Mouse (Mus musculus) CD4-positive, CD25-positive, alpha-beta regulatory T cell, adult 9 weeks (primary cell): ENCODE results near the gene Nlrx1. TPM values are rescaled to one million over a fixed set of nuclear protein-coding genes. Genes with fewer than 3 reads are reported as not detected.

Experiments used
- polyA plus RNA-seq: library from polyadenylated mRNA; unstranded; fragments of 100-300 nt; shearing (Covaris generic); gene quantifications from one replicate; pipeline ENCODE4 v1.2.1, GENCODE M21; 2017

Nlrx1 gene
- 8.5 TPM for polyA plus RNA-seq

DNA sequence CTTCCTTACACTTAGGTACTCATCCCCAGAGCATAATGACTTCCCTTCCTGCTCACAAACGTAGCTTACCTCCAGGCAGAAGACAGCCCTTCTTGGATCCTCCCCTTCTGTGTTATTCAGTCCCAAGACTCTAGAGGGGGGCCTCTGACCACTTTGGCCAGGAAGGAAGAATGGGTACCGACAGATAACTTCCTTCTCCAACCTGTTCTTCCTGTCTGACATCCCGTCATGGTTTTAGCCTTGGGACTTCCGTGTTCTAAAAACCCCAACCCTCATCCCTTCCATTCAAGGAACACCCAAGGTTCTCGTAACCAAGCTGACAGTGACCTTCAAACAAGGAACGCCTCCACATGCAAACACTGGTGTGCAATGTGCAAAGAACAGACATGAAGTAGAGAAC is at the start of gene Nlrx1:
Gene Nlrx1 (minus strand): TSS at position 168 of the 400 bp plus-strand sequence.

DNA sequence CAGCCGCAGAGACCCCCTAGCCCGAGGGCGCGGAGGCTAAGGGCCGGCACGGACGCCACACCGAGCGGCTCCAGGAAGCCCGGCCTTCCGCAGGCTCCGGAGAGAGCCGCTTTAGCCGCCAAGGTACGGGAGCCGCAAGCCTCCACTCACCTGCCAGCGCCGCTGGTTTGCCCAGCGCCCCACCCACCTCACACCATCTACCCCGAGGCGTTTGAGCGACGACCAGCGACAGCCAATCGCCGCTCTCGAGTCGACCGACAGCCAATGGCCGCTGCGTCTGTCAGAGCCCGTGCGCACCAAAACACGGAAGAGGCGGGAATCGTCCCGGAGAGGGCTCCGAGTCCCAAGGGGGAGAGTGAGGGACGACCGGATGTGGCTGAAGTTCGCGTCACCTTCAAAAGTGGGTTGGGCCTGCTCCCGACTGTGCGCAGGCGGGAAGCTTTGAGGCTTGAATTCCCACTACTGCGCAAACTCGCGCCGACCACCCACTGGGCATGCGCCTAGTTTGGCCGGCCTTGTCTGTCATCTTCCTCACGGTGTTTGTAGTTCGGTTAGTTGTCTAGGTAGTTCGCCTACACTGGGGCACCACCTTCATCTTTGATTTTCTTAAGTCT is 37.2 kb upstream of the Nlrx1 start, which contains the start of gene Hinfp:
Gene Hinfp (minus strand): TSS at position 206 of the 614 bp plus-strand sequence.

DNA sequence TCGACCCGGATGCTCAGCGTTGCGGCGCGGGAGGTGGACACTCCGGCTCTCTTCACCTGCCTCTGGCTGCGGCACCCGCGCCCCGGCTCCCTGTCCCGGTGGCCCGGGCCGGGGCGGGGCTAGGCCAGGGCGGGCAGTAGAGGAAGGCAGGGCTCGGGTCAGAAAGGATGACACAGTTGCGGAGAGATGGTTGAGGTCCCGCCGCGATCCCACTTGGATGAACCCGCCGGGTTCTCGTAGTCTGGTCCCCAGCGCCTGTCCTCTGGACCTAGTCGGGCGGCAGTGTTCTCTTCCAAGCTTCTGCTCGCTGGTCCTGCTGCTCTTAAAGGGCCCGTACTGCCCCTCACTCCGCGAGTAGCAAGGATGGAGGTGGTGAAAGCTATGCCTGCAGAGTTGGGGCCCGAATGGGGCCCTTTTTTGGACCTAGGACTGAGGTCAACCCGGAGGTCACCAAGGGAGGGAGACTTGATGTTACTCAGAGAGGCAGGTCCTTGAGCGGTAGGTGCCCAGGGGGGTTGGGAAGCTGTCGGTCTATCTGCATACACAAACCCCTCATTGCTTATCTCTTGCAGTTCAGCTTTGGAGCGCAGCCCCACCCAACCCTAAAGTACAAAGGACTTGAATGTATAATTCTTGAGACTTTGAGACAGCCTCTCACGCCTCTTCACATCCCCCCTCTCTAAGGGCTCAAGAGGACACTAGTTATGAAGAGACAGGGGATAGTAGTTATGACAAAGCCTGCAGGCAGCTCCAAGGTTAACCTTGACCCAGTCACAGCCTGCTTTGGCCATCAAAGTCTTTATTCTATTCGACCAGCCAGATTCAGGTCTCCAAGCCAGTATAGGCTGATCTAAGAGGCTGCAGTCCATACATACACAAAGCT is 19.9 kb upstream of the Nlrx1 start, which contains the start of gene Abcg4:
Gene Abcg4 (minus strand): TSS at position 540 of the 883 bp plus-strand sequence.

DNA sequence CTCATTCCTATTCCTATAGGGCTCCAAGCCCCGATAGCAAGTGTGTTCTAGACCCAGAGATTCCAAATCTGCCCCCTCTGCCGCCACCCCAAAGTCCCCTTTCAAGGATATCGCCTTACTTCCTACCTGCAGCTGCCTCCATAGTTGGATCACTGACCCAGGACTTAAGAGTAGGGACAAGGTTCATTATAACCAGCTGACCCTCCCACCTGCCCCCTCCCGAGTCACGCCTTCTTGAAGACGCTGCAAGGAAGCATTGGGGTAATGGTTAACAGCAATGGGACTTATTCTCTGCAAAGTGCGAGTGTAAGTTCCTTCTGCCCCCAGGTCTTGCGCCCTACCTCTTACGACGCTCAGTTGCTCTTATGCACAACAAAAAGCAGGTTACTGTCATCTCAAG is 17.1 kb downstream of the Nlrx1 start, which contains the start of gene Pdzd3:
Gene Pdzd3 (minus strand): TSS at position 158 of the 400 bp plus-strand sequence.

DNA sequence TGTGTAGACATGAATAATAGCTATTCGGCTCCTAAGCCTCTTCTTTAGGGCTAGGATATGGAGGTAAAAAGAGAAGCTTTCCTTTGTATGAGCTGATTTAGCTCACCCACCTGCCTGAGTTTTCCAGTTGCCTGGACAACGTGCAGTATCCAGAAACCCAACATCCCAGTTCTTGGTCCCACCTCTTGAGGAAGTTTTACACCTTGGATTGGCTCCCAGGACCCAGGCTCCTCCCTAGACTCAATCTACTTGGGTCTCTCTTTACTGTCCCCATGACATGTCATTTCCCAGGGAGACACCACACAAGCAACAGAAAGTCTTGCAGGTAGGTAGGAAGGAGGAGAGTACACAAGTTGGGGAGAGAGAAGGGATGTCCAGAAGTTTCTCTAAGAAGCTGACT is 28.0 kb downstream of the Nlrx1 start, which contains the start of gene Ccdc153:
Gene Ccdc153 (plus strand): TSS at position 278 of the 400 bp plus-strand sequence.

DNA sequence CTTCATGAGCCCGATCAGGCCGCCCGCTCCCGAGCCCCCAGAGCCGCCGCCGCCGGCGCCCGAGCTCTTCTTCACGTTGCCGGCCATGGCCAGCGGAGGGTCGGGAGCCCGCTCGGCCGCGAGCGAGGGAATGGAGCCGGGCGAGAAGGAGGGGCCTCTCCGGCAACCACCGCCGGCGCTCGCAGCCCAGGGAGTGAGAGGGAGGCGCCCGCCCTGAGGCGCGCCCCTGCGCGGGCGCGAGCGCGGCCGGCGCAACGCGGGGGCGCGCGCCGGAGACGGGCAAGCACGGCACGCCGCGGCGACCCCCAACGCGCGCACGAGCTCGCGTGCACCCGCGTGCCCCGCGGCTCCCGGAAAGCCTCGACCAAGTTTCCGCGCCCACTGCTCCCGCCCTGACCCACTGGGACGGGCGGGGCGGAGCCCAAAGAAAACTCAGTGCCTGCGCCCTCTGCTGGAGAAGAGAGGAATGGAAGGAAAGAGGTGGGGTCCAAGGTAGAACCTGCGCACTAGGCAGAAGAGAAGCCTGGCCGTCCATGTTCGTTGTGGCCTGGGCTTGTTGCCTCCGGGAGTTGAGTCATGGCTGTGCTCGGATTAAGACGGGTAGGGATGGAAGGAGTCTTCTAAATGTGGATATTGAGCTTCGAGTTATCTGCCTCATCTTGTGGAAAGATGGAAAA is 34.5 kb downstream of the Nlrx1 start, which contains the start of gene Cbl:
Gene Cbl (minus strand): TSS at position 248 of the 677 bp plus-strand sequence.

Other genes starting within 250 kb of the Nlrx1 start
- gene Thy1, start 225.2 kb downstream of the Nlrx1 start, polyA plus RNA-seq = 172 TPM
- gene Usp2, start 201.6 kb downstream of the Nlrx1 start, polyA plus RNA-seq = 5.9 TPM
- gene Mfrp, start 166.9 kb downstream of the Nlrx1 start, polyA plus RNA-seq = not detected
- not detected for gene C1qtnf5, start 161.4 kb downstream of the Nlrx1 start, polyA plus RNA-seq
- not detected for gene Gm49380, start 155.1 kb downstream of the Nlrx1 start, polyA plus RNA-seq
- gene Rnf26, start 155.1 kb downstream of the Nlrx1 start, polyA plus RNA-seq = 7.7 TPM
- gene Mcam, start 134.1 kb downstream of the Nlrx1 start, polyA plus RNA-seq = not detected
- gene Cbl, start 34.5 kb downstream of the Nlrx1 start, polyA plus RNA-seq = 18.2 TPM
- not detected for gene Ccdc153, start 27.9 kb downstream of the Nlrx1 start, polyA plus RNA-seq
- not detected for gene Pdzd3, start 17.1 kb downstream of the Nlrx1 start, polyA plus RNA-seq
- not detected for gene Abcg4, start 20.0 kb upstream of the Nlrx1 start, polyA plus RNA-seq
- gene Hinfp, start 37.1 kb upstream of the Nlrx1 start, polyA plus RNA-seq = 40.4 TPM
- 5.9 TPM for gene C2cd2l, start 51.7 kb upstream of the Nlrx1 start, polyA plus RNA-seq
- 26.7 TPM for gene Dpagt1, start 57.4 kb upstream of the Nlrx1 start, polyA plus RNA-seq
- 13.2 TPM for gene H2afx, start 66.1 kb upstream of the Nlrx1 start, polyA plus RNA-seq
- gene Hmbs, start 75.6 kb upstream of the Nlrx1 start, polyA plus RNA-seq = 24.1 TPM
- 82.6 TPM for gene Vps11, start 93.1 kb upstream of the Nlrx1 start, polyA plus RNA-seq
- 26.6 TPM for gene Hyou1, start 110.9 kb upstream of the Nlrx1 start, polyA plus RNA-seq
- gene Slc37a4, start 128.3 kb upstream of the Nlrx1 start, polyA plus RNA-seq = 29.0 TPM
- 2,154 TPM for gene Rps25, start 138.5 kb upstream of the Nlrx1 start, polyA plus RNA-seq
- 157 TPM for gene Trappc4, start 139.0 kb upstream of the Nlrx1 start, polyA plus RNA-seq
- gene Ccdc84, start 150.0 kb upstream of the Nlrx1 start, polyA plus RNA-seq = 65.9 TPM
- gene Foxr1, start 172.5 kb upstream of the Nlrx1 start, polyA plus RNA-seq = 0.14 TPM
- not detected for gene Upk2, start 186.4 kb upstream of the Nlrx1 start, polyA plus RNA-seq
- 8.3 TPM for gene Bcl9l, start 214.2 kb upstream of the Nlrx1 start, polyA plus RNA-seq